Mouse (Mus musculus) thymus, postnatal 14 days (tissue): ENCODE data around the gene Ripor1.

Experiments used
- DNase-seq: peaks from one replicate; pipeline ENCODE4 v3.0.0; 2021

Gene Ripor1

DNA sequence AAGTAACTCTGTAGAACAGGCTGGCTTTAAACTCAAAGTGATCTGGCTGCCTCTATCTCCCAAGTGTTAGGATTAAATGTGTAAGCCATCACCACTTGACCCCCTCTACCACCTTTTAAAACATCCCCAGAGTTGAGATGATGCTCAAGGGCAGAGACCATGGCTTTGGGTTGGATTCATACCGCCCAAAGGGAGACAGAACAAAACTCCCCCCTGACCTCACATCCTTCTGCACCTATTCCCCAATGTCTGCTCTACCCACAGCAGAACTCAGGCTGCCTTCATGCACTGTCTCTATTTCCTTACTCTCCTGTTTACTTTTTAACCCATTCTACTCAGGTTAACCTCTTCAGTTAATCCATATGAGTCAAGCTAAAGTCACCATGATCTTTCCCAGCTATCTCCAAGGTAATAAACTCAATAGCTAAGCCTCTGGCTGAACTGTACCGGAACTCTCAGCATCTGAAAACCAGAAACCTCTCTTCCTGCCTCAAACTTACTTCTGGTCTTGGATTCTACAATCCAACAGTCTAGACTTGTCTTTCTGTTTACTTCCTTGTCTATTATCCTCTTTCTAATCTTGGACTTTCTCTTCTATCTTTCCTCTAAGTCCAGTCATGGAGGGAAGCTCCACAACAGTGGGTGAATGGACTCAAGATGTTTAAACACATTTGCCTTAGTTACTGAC is 29.9 kb downstream of the Ripor1 start:
- peak; percentile 43 for DNase-seq

GRCm38 (mm10) chr8:105635481-105635880 is 30.4 kb downstream of the Ripor1 start:
- DNase-seq: peak; percentile 45

- peak; percentile 96 for DNase-seq
Measured at GRCm38 (mm10) chr8:105636018-105636962, 31.2 kb downstream of the Ripor1 start, which contains the start of gene Ctcf. Ctcf (plus strand) TSS chr8:105636568.

DNA sequence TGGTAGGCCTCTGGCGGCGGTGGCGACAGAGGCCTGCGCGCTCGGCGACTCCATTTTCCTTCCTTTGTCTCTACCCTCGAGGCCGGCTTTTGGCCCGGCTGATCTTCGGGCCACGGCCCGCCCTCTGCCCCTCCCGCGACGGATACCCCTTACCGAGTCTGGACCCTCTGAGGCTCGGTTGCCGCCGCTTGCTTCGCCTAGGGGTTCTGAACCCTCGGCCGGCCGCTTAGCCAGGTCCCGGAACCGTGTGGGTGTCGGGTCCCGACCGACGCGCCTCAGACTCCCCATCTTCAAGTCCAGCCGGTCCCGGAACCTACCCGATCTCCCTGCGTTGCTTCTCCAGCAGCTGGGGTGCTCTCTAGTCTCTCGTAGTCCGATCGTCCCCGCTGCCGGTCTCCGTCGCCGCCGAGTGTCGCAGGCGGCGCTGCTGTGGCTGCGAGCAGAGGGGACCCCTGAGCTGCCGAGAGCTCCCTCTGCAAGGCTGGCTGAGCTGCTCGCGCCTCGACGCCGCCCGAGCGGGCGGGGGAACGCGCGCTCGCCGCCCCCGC is 32.0 kb downstream of the Ripor1 start, which contains the start of gene Agrp:
Gene Agrp, minus strand, starts transcription at position 431 of the 548 bp plus-strand sequence.
- peak; percentile 80 for DNase-seq

- peak; percentile 41 for DNase-seq
Measured at GRCm38 (mm10) chr8:105637601-105638041, 32.6 kb downstream of the Ripor1 start.

- DNase-seq: peak; percentile 48
Measured at GRCm38 (mm10) chr8:105638510-105638909, 33.5 kb downstream of the Ripor1 start.

DNA sequence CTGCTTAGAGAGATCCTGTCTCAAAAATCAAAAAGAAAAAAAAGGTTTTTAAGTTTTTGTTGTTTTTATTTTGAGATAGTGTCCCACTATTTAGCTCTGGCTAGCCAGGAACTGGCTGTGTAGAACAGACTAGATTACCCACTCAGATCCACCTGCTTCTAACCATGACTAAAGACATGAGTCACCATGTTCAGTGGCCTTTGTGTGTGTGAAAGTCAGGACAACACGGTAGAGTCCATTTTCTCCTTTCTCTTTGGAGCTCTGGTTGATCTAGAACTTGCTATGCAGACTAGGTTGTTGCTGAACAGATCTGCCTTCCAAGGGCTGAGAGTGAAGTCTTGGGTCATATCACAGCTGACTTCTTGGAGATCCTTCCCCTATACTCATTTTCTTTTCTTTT is 34.8 kb downstream of the Ripor1 start:
- DNase-seq: peak; percentile 5

DNA sequence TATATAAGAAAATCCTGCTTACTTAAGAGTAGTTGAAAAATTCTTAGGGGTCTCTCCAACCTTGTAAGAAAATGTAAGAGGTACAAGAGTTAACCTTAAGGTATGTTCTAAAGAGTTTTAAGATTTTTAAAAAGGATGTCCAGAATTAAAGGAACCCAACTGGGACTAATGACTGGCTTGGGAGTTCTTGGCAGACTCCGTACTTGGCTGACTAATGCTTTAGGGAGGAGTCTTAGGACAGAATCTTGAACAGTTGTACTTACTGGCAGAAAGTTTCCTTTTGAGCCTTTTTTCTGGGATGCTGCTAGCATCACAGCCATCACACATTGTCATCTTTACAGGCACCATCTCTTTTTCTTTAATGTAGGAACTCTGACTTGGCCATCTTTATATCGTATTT is 35.5 kb downstream of the Ripor1 start:
- no peak for DNase-seq

DNA sequence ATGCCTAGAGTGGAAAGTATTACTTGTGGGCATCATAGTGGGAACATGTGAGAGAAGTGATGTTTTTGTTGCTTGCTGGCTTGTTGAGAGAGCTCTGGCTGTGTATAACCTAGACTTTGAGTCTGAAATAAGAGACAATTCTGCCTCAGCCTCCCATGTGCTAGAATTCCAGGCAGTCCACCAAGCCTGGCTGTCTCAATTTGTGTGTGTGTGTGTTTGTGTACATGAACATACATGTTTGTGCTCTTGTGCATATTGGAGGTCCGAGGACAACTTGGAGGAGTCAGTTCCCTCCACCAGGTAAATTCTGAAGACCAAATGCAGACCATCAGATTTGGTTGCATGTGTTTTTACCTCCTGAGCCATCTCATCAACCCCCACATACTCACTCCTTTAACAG is 40.1 kb downstream of the Ripor1 start:
- DNase-seq: no peak

- no peak for DNase-seq
Measured at GRCm38 (mm10) chr8:105648929-105649328, 43.9 kb downstream of the Ripor1 start.

DNA sequence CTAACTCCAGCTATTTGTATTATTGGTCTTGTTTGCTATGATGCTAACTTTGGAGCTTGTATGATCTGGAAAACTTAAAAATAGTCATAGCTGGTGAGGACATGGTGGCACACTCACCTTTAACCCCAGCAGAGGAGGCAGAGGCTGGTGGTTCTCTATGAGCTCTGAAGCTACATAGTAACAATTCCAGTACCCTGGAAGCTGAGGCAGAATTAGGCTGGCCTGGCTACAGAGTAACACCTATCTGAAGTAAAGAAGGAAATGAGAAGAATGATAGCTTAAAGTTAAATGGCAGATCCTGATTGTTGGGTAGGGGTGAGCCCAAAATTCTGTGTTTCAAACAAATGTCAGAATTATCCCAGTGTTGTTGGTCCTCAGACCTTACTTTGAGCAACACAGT is 52.6 kb downstream of the Ripor1 start:
- no peak for DNase-seq

DNA sequence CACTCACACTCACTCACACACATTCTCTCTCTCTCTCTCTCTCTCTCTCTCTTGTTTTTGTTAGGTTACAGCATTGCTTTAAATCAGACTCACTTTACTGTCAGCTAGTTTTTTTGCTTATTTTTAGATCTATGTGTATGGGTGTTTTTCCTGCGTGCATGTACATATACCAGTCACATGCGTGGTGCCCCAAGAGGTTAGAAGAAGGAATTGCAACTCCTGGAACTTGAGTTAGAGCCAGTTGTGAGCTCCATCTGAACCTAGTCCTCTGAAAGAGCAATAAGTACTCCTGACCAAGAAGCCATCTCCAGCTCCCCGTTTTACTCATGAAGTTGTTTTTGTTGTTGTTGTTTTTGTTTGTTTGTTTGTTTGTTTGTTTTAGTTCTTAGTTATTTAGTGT is 56.1 kb downstream of the Ripor1 start:
- DNase-seq: peak; percentile 61
